26 mouse cellular contexts compared by ENCODE assay signal in the genomic region with DNA sequence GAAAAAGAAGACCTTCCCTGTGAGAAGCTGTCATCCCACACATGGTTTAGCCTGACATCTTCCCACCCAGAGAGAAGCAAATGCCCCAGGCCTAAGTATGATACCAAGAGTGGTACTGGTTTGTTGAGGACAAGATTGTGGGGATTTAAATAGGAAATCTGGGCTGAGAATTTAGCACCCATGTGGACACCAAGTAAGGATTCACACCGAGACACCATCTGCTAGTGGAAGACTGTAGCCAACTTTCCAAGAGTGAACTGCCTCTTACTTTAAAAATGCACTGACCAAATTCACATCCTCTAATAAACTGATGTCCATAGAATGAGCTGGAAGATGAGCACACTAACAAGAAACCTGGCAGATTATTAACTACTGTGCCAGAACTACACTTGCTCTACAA.
DNase-seq lines count a peak whose midpoint lies in the region; ATAC-seq and TF ChIP-seq lines count a peak whose summit lies in the region.
"Had no signal": no experiment of that assay in that cellular context is flagged by ENCODE, and none has a peak within 500 bp of the region (broad histone marks: within the 10 kb centered on the region; RNA-seq: fewer than 3 reads in every experiment).

No protein-coding gene starts in this region.

- no peaks in the 10 kb centered on the region for H3K36me3 ChIP-seq in liver, postnatal 0 days (replicated peaks; ENCODE audit: insufficient read depth, low read length)
- H3K36me3 ChIP-seq: embryonic facial prominence, embryonic 12.5 days; hindbrain, embryonic 10.5 days; hindbrain, embryonic 15.5 days; limb, embryonic 12.5 days; stomach, embryonic 15.5 days had no signal

- no peak overlapping the region for H3K4me2 ChIP-seq in liver, postnatal 0 days (ENCODE audit: low read depth, low read length)
- H3K4me2 ChIP-seq: embryonic facial prominence, embryonic 12.5 days; hindbrain, embryonic 15.5 days; limb, embryonic 12.5 days; midbrain, embryonic 11.5 days; stomach, embryonic 15.5 days had no signal

- no peaks in the 10 kb centered on the region for H3K27me3 ChIP-seq in cerebellum, adult 2 months (ENCODE audit: control insufficient read depth, insufficient read depth, low read length)
- H3K27me3 ChIP-seq in liver, postnatal 0 days (ENCODE audit: insufficient read depth, low read length) = no peaks in the 10 kb centered on the region
- H3K27me3 ChIP-seq: embryonic facial prominence, embryonic 12.5 days; hindbrain, embryonic 15.5 days; limb, embryonic 12.5 days; stomach, embryonic 15.5 days had no signal

- DNase-seq in right cerebral cortex, adult 18-20 months = peak; percentile 36
- no peak for DNase-seq in right cerebral cortex, postnatal 25 days
- DNase-seq in cerebellum, adult 2 months = peak; percentile 83 to 92
- peak; percentile 57 to 86 for DNase-seq in cerebellum, postnatal 14 days
- DNase-seq in kidney, postnatal 14 days = no peak
- no peak for DNase-seq in liver, postnatal 0 days
- DNase-seq: adrenal gland, adult 2 months; adrenal gland, postnatal 36 days; B cell, adult 2 months; embryo, embryonic 11 days; heart, adult 2 months; heart, postnatal 14 days; kidney, adult 11 months; kidney, postnatal 36 days; lung, postnatal 36 days had no signal

- WGBS in cerebellum, adult 2 months = 16% methylated on average over 1 of the region's 1 CpGs
- WGBS in liver, postnatal 0 days (ENCODE audit: insufficient replicate concordance) = 76% methylated on average over 1 of the region's 1 CpGs

- H3K4me3 ChIP-seq in cerebellum, adult 2 months (replicated peaks; ENCODE audit: insufficient read depth, low read depth, low read length) = no peak overlapping the region
- H3K4me3 ChIP-seq in liver, postnatal 0 days (ENCODE audit: low read depth, low read length) = no peak overlapping the region
- H3K4me3 ChIP-seq: embryonic facial prominence, embryonic 12.5 days; heart, adult 2 months; hindbrain, embryonic 10.5 days; hindbrain, embryonic 15.5 days; layer of hippocampus, adult 2 months; left cerebral cortex, adult 2 months; limb, embryonic 12.5 days; stomach, embryonic 15.5 days had no signal

- no peak overlapping the region for H3K9ac ChIP-seq in liver, postnatal 0 days (replicated peaks)
- H3K9ac ChIP-seq: embryonic facial prominence, embryonic 12.5 days; hindbrain, embryonic 15.5 days; limb, embryonic 12.5 days; stomach, embryonic 15.5 days had no signal

- no peak for ATAC-seq in liver, postnatal 0 days
- ATAC-seq: activated CD4-positive, CD25-positive, alpha-beta regulatory T cell, adult 4 months; inflammation-experienced regulatory T-cells, adult 6 months; midbrain, embryonic 16.5 days had no signal

- H3K4me1 ChIP-seq in cerebellum, adult 2 months (ENCODE audit: control insufficient read depth, insufficient read depth, low read length) = peaks cover 38% of the 10 kb centered on the region
- H3K4me1 ChIP-seq in liver, postnatal 0 days (ENCODE audit: insufficient read depth) = no peaks in the 10 kb centered on the region
- H3K4me1 ChIP-seq: embryonic facial prominence, embryonic 12.5 days; hindbrain, embryonic 10.5 days; limb, embryonic 12.5 days; stomach, embryonic 15.5 days had no signal

- no peak for TF ChIP-seq POLR2A in cerebellum, adult 2 months (IDR thresholded peaks at IDR 0.05; ENCODE audit: borderline replicate concordance, insufficient read depth, low read length)

- no peak for TF ChIP-seq EP300 in liver, postnatal 0 days (IDR thresholded peaks at IDR 0.05; ENCODE audit: low read depth)

- peak overlapping the region; percentile 81 for H3K27ac ChIP-seq in cerebellum, adult 2 months (ENCODE audit: insufficient read depth, low read length)
- no peak overlapping the region for H3K27ac ChIP-seq in liver, postnatal 0 days (ENCODE audit: low read depth)
- H3K27ac ChIP-seq: embryonic facial prominence, embryonic 12.5 days; heart, adult 2 months; hindbrain, embryonic 10.5 days; hindbrain, embryonic 15.5 days; layer of hippocampus, adult 2 months; left cerebral cortex, adult 2 months; limb, embryonic 12.5 days; stomach, embryonic 15.5 days had no signal

- TF ChIP-seq CTCF in cerebellum, adult 2 months (IDR thresholded peaks at IDR 0.05; ENCODE audit: borderline replicate concordance, insufficient read depth, low read depth, low read length) = no peak
- TF ChIP-seq CTCF in liver, postnatal 0 days (IDR thresholded peaks at IDR 0.05; ENCODE audit: low read depth) = no peak

- H3K9me3 ChIP-seq in liver, postnatal 0 days (ENCODE audit: low read length) = no peaks in the 10 kb centered on the region
- H3K9me3 ChIP-seq: embryonic facial prominence, embryonic 12.5 days; hindbrain, embryonic 10.5 days; hindbrain, embryonic 15.5 days; limb, embryonic 12.5 days; stomach, embryonic 15.5 days had no signal

Comparison
In these comparisons a context has a peak if more than half of its experiments do, and no peak if none do; other contexts are left out.
1. DNase-seq: peak in right cerebral cortex, adult 18-20 months (single experiment), cerebellum, adult 2 months (2 of 2) and cerebellum, postnatal 14 days (2 of 2); none in right cerebral cortex, postnatal 25 days (single experiment), kidney, postnatal 14 days (single experiment) and liver, postnatal 0 days (single experiment).